Mouse (Mus musculus) activated CD4-positive, CD25-positive, alpha-beta regulatory T cell, adult 9 weeks (primary cell): ENCODE measurements around the gene Rpl19. TPM values are rescaled to one million over a fixed set of nuclear protein-coding genes. Genes with fewer than 3 reads are reported as not detected.

Experiments
- polyA plus RNA-seq: library from polyadenylated mRNA; unstranded; fragments of 100-300 nt; shearing (Covaris generic); gene quantifications from one replicate; pipeline ENCODE4 v1.2.1, GENCODE M21; 2017

Rpl19 gene
- 1,794 TPM for polyA plus RNA-seq

GRCm38 (mm10) chr11:98026570-98027296, at the start of gene Rpl19:
Rpl19 (plus strand) TSS chr11:98026710.

GRCm38 (mm10) chr11:97985727-97986677, 40.5 kb upstream of the Rpl19 start, which contains the start of gene Plxdc1:
Plxdc1 (minus strand) TSS chr11:97986444.

GRCm38 (mm10) chr11:97995564-97996288, 30.8 kb upstream of the Rpl19 start, which contains the start of gene Arl5c:
Arl5c (minus strand) TSS chr11:97996181.

GRCm38 (mm10) chr11:98022555-98023371, 3.7 kb upstream of the Rpl19 start, which contains the start of gene Cacnb1:
Cacnb1 (minus strand) TSS chr11:98023034.

GRCm38 (mm10) chr11:98052989-98053834, 26.7 kb downstream of the Rpl19 start, which contains the start of gene Stac2:
Stac2 (minus strand) TSS chr11:98053462.

Other genes starting within 250 kb of the Rpl19 start
- gene Rpl23, start 244.3 kb upstream of the Rpl19 start, polyA plus RNA-seq = 629 TPM
- 256 TPM for gene Lasp1, start 227.7 kb upstream of the Rpl19 start, polyA plus RNA-seq
- 1.6 TPM for gene B230217C12Rik, start 185.9 kb upstream of the Rpl19 start, polyA plus RNA-seq
- 0.53 TPM for gene Fbxo47, start 142.6 kb upstream of the Rpl19 start, polyA plus RNA-seq
- gene Plxdc1, start 40.3 kb upstream of the Rpl19 start, polyA plus RNA-seq = 2.5 TPM
- gene Arl5c, start 30.5 kb upstream of the Rpl19 start, polyA plus RNA-seq = 120 TPM
- 8.4 TPM for gene Cacnb1, start 3.7 kb upstream of the Rpl19 start, polyA plus RNA-seq
- not detected for gene Stac2, start 26.8 kb downstream of the Rpl19 start, polyA plus RNA-seq
- gene Fbxl20, start 123.7 kb downstream of the Rpl19 start, polyA plus RNA-seq = 10.7 TPM
- gene Med1, start 166.6 kb downstream of the Rpl19 start, polyA plus RNA-seq = 51.0 TPM
- 18.3 TPM for gene Cdk12, start 176.3 kb downstream of the Rpl19 start, polyA plus RNA-seq